30 mouse cellular contexts compared by ENCODE assay signal in genomic region chr11:45968466-45968865, GRCm38 (mm10). TPM values are rescaled to one million over a fixed set of nuclear protein-coding genes. Genes with fewer than 3 reads are reported as not detected.
"Had no signal": no experiment of that assay in that cellular context is flagged by ENCODE, and none has a peak within 500 bp of the region (broad histone marks: within the 10 kb centered on the region; RNA-seq: fewer than 3 reads in every experiment).

No protein-coding gene starts in this region.

- H3K27ac ChIP-seq: heart, embryonic 10.5 days; hindbrain, embryonic 10.5 days; hindbrain, embryonic 12.5 days; hindbrain, embryonic 14.5 days; intestine, embryonic 15.5 days; limb, embryonic 13.5 days; limb, embryonic 15.5 days; liver, embryonic 12.5 days; liver, embryonic 14.5 days had no signal

- ATAC-seq: hindbrain, embryonic 16.5 days; inflammation-experienced regulatory T-cells, adult 6 months; intestine, embryonic 15.5 days; intestine, postnatal 0 days; liver, embryonic 12.5 days had no signal

- H3K36me3 ChIP-seq: heart, embryonic 10.5 days; heart, embryonic 12.5 days; hindbrain, embryonic 10.5 days; hindbrain, embryonic 12.5 days; intestine, embryonic 15.5 days; limb, embryonic 13.5 days; limb, embryonic 15.5 days; liver, embryonic 12.5 days had no signal

- DNase-seq: gastrocnemius, postnatal 14 days; gastrocnemius, postnatal 36 days; heart, adult 18-20 months; heart, postnatal 10 days; heart, postnatal 4 days; kidney, adult 18-20 months; kidney, adult 8-10 months; kidney, postnatal 10 days; kidney, postnatal 25 days; kidney, postnatal 4 days; layer of hippocampus, adult 9-11 months; layer of hippocampus, postnatal 36 days; left cerebral cortex, postnatal 4 days had no signal

- H3K4me3 ChIP-seq: heart, embryonic 10.5 days; heart, embryonic 12.5 days; hindbrain, embryonic 10.5 days; hindbrain, embryonic 12.5 days; intestine, embryonic 15.5 days; limb, embryonic 13.5 days; limb, embryonic 15.5 days; liver, embryonic 12.5 days had no signal

- H3K27me3 ChIP-seq: hindbrain, embryonic 12.5 days; intestine, embryonic 15.5 days; limb, embryonic 15.5 days had no signal

- H3K9me3 ChIP-seq: heart, embryonic 10.5 days; heart, embryonic 12.5 days; hindbrain, embryonic 10.5 days; hindbrain, embryonic 12.5 days; intestine, embryonic 15.5 days; limb, embryonic 13.5 days; limb, embryonic 15.5 days; liver, embryonic 12.5 days had no signal

- H3K9ac ChIP-seq: heart, embryonic 12.5 days; hindbrain, embryonic 12.5 days; hindbrain, embryonic 14.5 days; intestine, embryonic 15.5 days; limb, embryonic 13.5 days; limb, embryonic 15.5 days; liver, embryonic 12.5 days; liver, embryonic 14.5 days had no signal

- H3K4me2 ChIP-seq: heart, embryonic 12.5 days; hindbrain, embryonic 12.5 days; hindbrain, embryonic 14.5 days; intestine, embryonic 15.5 days; limb, embryonic 13.5 days; limb, embryonic 15.5 days; liver, embryonic 12.5 days had no signal

- H3K4me1 ChIP-seq: heart, embryonic 10.5 days; heart, embryonic 12.5 days; hindbrain, embryonic 10.5 days; hindbrain, embryonic 12.5 days; intestine, embryonic 15.5 days; limb, embryonic 13.5 days; limb, embryonic 15.5 days; liver, embryonic 12.5 days had no signal

RNA-seq across cellular contexts. Expression of gene Sox30, which starts 11.6 kb away (rescaled TPM):
- total RNA-seq: gastrocnemius, adult 18-20 months; gastrocnemius, adult 8-10 months; gastrocnemius, postnatal 36 days; granulocyte monocyte progenitor cell, adult 5-6 weeks had no signal
- polyA plus RNA-seq: heart, embryonic 16.5 days; hindbrain, embryonic 16.5 days had no signal
